Mouse (Mus musculus) forebrain, embryonic 11.5 days (tissue): ENCODE measurements at regions not wholly inside any gene's neighbourhood (a gene's known extent, or its start where the extent isn't known, plus 50 kb on each side); places are given as distances from the start of the nearest gene placed in this dataset.

Experiments
- ATAC-seq: fragments of 200-750 bp; cut with Nextera tagmentation; replicated peaks from 2 replicates; pipeline ENCODE4 v1.8.0; 2017; ENCODE audit warnings: moderate TSS enrichment; ENCODE audit not compliant: low FRiP score
- DNase-seq: peaks from one replicate; pipeline ENCODE4 v3.0.0-alpha.2; 2017; ENCODE audit warnings: low spot score
- H3K27ac ChIP-seq: fragments of 300-500 bp; sonication (generic); 2 replicates; pipeline ENCODE4 v1.5.1; 2014; ENCODE audit warnings: low read depth, low read length
- H3K27me3 ChIP-seq: fragments of 300-500 bp; sonication (generic); 2 replicates; pipeline ENCODE4 v1.6.1; 2014; ENCODE audit warnings: mild to moderate bottlenecking, low read length, mixed read lengths; ENCODE audit not compliant: control insufficient read depth, insufficient read depth
- H3K36me3 ChIP-seq: fragments of 300-500 bp; sonication (generic); 2 replicates; pipeline ENCODE4 v1.6.1; 2014; ENCODE audit warnings: mild to moderate bottlenecking, low read length, moderate library complexity, mixed read lengths; ENCODE audit not compliant: control insufficient read depth, insufficient read depth
- H3K4me1 ChIP-seq: fragments of 300-500 bp; sonication (generic); replicated peaks from 2 replicates; pipeline ENCODE4 v1.6.1; 2014; ENCODE audit warnings: low read length, mixed read lengths; ENCODE audit not compliant: control insufficient read depth, insufficient read depth
- H3K4me2 ChIP-seq: fragments of 300-500 bp; sonication (generic); 2 replicates; pipeline ENCODE4 v1.6.1; 2014; ENCODE audit warnings: low read depth, mild to moderate bottlenecking, low read length, moderate library complexity, mixed read lengths; ENCODE audit not compliant: severe bottlenecking
- H3K4me3 ChIP-seq: fragments of 300-500 bp; sonication (generic); 2 replicates; pipeline ENCODE4 v1.5.1; 2014; ENCODE audit warnings: low read depth, low read length
- H3K9ac ChIP-seq: fragments of 300-500 bp; sonication (generic); 2 replicates; pipeline ENCODE4 v1.6.1; 2014; ENCODE audit warnings: low read length
- H3K9me3 ChIP-seq: fragments of 300-500 bp; sonication (generic); 2 replicates; pipeline ENCODE4 v1.6.1; 2016; ENCODE audit warnings: low read length, mixed read lengths; ENCODE audit not compliant: control insufficient read depth
- WGBS: fragments of 180-500 bp; shearing (Covaris S2); extraction: QIAGEN DNeasy Blood & Tissue Kit; methylation state at CpG from one replicate; pipeline ENCODE4 v1.1.7; 2014; 5-methylcytosine and 5-hydroxymethylcytosine counted together

DNA sequence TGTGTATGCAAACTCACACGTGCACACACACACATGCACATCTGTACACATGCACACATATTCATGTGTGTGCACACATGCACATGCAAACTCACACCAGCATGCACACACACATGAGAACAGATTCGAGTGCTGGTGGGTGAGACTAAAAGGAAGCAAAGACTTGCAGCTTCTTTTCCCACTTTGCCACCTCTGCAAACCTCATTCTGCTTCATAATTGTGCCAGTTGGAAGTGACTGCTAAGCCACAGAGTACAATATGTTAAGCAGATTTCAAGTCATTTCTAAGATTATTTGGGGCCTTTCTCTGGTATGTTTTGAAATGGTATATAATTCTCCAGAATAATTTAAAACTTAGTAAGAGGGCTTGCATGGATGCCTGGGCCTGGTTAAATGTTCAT, 157.4 kb downstream of the Ankrd50 start:
- Histone ChIP-seq H3K27ac (no peak overlapping the region), H3K4me1 (0 out of 2 replicates have a peak, but pooled peaks cover 3% of the 10 kb centered on the region), H3K27me3 (no peaks in the 10 kb centered on the region), H3K4me3 (no peak overlapping the region), H3K36me3 (no peaks in the 10 kb centered on the region), H3K4me2 (no peak overlapping the region), H3K9me3 (no peaks in the 10 kb centered on the region), H3K9ac (no peak overlapping the region)
- WGBS: 89% methylated on average over 2 of the region's 2 CpGs
- ATAC-seq (no peak), DNase-seq (no peak)

DNA sequence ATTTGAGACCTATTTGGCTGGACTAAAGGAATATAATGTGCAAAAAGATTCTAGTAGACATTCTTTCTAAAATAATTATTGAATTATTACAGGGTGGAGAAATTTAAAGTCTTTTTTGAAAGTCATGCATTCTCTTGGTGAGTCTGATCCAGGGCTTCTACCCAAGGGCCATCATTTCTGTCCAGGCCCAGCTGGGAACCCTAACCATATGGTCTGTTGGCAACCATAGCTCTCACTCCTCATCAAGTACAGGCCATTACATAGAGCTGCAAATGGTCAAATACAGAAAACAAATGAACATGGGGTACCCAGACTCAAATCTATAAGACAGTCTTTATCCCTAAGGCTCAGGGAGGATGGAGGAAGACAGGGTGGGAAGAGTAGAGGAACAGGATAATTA, 158.4 kb downstream of the Ankrd50 start:
- no peaks in the 10 kb centered on the region for H3K36me3 ChIP-seq
- no peak overlapping the region for H3K4me3 ChIP-seq
- H3K9me3 ChIP-seq: no peaks in the 10 kb centered on the region
- 0 out of 2 replicates have a peak, but pooled peaks cover 3% of the 10 kb centered on the region for H3K4me1 ChIP-seq
- no peak overlapping the region for H3K27ac ChIP-seq
- H3K9ac ChIP-seq: no peak overlapping the region
- H3K4me2 ChIP-seq: no peak overlapping the region
- H3K27me3 ChIP-seq: no peaks in the 10 kb centered on the region
- no peak for DNase-seq
- ATAC-seq: no peak

DNA sequence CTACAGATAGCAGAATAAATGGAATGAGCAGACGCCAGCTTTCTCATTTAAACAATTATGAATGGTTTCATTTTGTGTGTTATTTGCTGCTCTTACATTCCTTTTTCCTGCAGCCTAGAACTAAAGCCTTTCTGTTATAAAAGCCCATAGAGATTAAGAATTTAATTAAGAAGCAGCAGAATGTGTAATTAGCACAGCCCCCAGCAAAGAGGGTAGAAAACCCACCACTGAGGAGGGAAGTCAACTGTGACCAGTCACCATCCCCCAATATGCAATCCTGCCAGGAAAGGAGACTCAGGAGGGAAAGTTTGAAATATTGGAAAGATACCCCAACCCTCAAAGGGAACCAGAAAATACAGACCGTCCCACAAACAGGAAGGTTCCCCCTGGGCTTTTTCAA, 160.0 kb downstream of the Ankrd50 start:
- no peak overlapping the region for H3K4me3 ChIP-seq
- no peaks in the 10 kb centered on the region for H3K9me3 ChIP-seq
- no peak overlapping the region for H3K9ac ChIP-seq
- no peaks in the 10 kb centered on the region for H3K27me3 ChIP-seq
- DNase-seq (no peak), ATAC-seq (no peak)
- no peaks in the 10 kb centered on the region for H3K36me3 ChIP-seq
- no peak overlapping the region for H3K27ac ChIP-seq
- H3K4me1 ChIP-seq: 0 out of 2 replicates have a peak, but pooled peaks cover 3% of the 10 kb centered on the region
- no peak overlapping the region for H3K4me2 ChIP-seq
- 50% methylated on average over 2 of the region's 2 CpGs for WGBS

DNA sequence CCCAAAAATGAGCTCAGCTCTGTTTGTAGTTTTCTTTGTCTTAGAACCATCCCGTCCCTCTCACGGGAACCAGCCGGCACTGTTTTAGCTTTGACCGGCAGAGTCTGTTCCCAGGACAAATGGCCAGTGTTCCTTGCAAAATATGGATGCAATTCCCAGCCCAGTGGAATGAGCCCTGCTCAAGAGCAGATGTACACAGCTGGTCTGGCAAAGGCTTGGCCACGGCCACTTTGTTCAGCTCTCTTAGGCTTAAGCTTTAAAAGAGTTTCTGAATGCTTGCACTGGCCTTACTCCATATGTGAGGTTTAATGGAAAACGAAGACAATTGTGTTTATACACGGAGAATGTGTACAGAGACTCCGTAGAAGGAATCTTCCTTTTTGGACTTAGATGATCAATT, 162.2 kb downstream of the Ankrd50 start:
- no peak overlapping the region for H3K27ac ChIP-seq
- H3K4me1 ChIP-seq: 0 out of 2 replicates have a peak, but pooled peaks cover 3% of the 10 kb centered on the region
- H3K9me3 ChIP-seq: no peaks in the 10 kb centered on the region
- no peak overlapping the region for H3K9ac ChIP-seq
- no peak overlapping the region for H3K4me2 ChIP-seq
- no peak overlapping the region for H3K4me3 ChIP-seq
- no peaks in the 10 kb centered on the region for H3K27me3 ChIP-seq
- no peak for DNase-seq
- no peaks in the 10 kb centered on the region for H3K36me3 ChIP-seq
- ATAC-seq: no peak
- WGBS: 61% methylated on average over 8 of the region's 8 CpGs

DNA sequence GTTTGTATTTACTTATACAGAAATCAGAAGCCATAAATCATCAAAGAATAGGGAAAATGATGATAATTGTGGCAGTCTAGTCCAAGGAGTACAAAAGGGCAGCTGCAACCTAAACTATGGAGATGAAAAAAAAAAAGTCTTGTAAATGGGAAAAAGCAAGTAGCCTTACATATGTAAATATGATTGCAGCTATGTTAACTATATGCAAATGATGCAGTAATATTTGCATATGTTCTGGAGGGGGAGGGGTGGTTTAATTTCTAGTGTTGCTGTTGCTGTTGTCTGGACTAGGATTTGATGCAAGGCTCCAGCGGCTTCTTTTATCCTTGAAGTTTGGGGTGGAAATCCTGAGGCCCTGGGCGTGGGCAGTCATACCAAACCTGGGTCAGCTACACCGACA, 163.0 kb downstream of the Ankrd50 start:
- Histone ChIP-seq H3K4me3 (no peak overlapping the region), H3K9me3 (no peaks in the 10 kb centered on the region), H3K9ac (no peak overlapping the region), H3K27ac (no peak overlapping the region), H3K4me2 (no peak overlapping the region), H3K36me3 (no peaks in the 10 kb centered on the region), H3K27me3 (no peaks in the 10 kb centered on the region), H3K4me1 (0 out of 2 replicates have a peak, but pooled peaks cover 3% of the 10 kb centered on the region)
- DNase-seq (no peak), ATAC-seq (no peak)
- WGBS: 81% methylated on average over 3 of the region's 3 CpGs

DNA sequence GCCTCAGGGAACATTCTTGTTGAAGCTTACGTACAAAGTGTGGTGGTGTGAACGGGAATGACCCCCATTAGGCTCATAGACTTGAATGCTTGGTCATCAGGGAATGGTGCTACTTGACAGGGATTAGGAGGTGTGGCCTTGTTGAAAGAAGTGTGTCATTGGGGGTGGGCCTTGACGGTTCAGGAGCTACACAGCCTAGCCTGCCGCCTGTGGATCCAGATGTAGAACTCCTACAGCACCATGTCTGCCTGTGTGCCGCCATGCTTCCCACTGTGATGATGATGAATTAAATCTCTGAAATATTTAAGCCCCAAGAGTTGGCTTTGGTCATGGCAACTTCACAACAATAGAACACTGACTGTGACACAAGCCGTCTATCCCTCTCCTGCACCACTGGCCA, 163.6 kb downstream of the Ankrd50 start:
- no peak overlapping the region for H3K9ac ChIP-seq
- WGBS: 88% methylated on average over 6 of the region's 6 CpGs
- ATAC-seq (no peak), DNase-seq (no peak)
- H3K27ac ChIP-seq: no peak overlapping the region
- no peaks in the 10 kb centered on the region for H3K36me3 ChIP-seq
- no peak overlapping the region for H3K4me2 ChIP-seq
- no peaks in the 10 kb centered on the region for H3K9me3 ChIP-seq
- H3K4me3 ChIP-seq: no peak overlapping the region
- no peaks in the 10 kb centered on the region for H3K27me3 ChIP-seq
- H3K4me1 ChIP-seq: 0 out of 2 replicates have a peak, but pooled peaks cover 3% of the 10 kb centered on the region

DNA sequence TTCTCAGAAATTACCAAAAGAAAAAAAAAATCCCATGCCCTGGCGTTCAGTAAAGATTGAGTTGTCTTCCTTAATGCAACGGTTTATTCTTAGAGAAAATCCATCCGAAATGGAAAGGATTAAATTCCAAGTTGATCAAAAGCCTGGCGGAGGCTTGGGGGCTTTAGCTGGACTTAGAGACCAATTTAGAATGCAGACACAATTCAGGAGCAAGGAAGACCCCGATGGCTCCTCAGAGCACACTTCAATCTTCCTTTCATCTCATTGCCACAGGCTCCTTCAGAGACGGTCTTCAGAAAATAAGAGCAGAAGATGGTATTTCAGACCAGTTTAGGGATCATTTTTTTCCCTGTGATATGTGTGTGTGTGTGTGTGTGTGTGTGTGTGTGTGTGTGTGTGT, 171.8 kb downstream of the Ankrd50 start:
- H3K4me1 ChIP-seq: no peaks in the 10 kb centered on the region
- H3K4me3 ChIP-seq: no peak overlapping the region
- H3K27me3 ChIP-seq: no peaks in the 10 kb centered on the region
- no peak overlapping the region for H3K27ac ChIP-seq
- no peaks in the 10 kb centered on the region for H3K9me3 ChIP-seq
- WGBS: 45% methylated on average over 6 of the region's 6 CpGs
- no peak overlapping the region for H3K9ac ChIP-seq
- DNase-seq (no peak), ATAC-seq (no peak)
- H3K36me3 ChIP-seq: no peaks in the 10 kb centered on the region
- no peak overlapping the region for H3K4me2 ChIP-seq

DNA sequence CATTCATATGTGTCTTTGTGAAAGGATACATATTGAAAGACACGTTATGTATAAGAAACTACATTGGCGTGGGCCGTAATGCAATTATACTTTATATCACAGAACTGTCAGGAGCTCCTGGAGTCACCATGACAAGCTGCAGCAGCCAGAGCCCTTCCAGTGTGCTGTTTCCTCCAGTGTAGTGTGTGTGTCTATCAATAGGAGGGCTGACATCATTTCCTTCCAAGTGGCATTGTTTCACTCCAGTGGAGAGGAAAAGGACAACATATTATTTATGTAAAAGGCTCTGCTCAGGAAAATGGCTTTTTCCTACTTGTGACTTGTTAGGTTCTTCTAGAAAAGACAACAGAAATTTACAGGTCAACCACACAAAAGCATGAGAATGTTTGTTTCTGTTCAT, 172.5 kb downstream of the Ankrd50 start:
- WGBS: 69% methylated on average over 3 of the region's 3 CpGs
- DNase-seq: no peak

DNA sequence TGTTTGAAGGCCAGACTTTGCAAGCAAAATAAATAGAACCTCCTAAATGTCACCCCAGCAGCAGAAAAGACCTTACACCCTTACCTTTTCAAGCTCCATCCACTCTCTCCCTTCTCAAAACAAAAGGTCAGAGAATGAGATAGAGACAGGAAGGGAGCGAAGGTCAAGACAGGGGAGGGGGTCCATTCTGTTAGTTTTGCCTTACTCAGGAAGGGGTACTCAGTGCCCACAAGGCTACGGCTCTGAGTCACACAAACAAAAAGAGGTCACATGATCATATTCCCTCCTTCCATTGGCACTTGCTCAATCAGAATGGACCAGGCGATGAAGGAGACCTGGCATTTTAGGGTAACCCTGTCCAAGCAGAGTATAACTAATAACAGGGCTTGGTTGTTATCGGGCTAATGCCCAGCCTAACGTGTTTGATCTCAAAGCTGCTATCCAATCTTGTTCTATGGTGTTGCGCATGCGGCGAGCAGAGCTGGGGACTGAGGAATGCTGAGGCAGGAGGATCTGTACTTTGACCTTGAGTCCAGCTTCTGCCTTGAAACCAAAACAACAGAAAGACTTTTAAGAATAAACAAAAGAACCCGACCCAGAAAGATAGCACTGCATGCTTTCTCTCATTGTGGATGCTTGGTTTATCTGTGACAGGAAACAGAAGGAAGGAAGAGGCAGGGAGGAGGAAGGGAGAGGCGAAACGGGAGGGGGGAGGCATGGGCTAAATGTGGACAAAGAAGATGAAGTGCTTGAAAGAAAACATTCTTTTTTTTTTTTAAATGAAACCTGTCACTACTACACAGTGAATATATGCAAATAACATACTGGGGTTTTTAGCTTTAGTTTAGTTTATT, 184.5 kb downstream of the Ankrd50 start:
- H3K4me1 ChIP-seq: no peaks in the 10 kb centered on the region
- ATAC-seq (no peak), DNase-seq (no peak)
- no peak overlapping the region for H3K4me2 ChIP-seq
- no peaks in the 10 kb centered on the region for H3K36me3 ChIP-seq
- no peak overlapping the region for H3K4me3 ChIP-seq
- H3K27ac ChIP-seq: no peak overlapping the region
- H3K9ac ChIP-seq: no peak overlapping the region
- 81% methylated on average over 11 of the region's 11 CpGs for WGBS
- no peaks in the 10 kb centered on the region for H3K27me3 ChIP-seq
- no peaks in the 10 kb centered on the region for H3K9me3 ChIP-seq

More for the DNA sequence above, 172.5 kb downstream of the Ankrd50 start:
- Histone ChIP-seq H3K27ac (no peak overlapping the region), H3K9ac (no peak overlapping the region), H3K27me3 (no peaks in the 10 kb centered on the region), H3K4me3 (no peak overlapping the region), H3K4me1 (no peaks in the 10 kb centered on the region), H3K9me3 (no peaks in the 10 kb centered on the region), H3K36me3 (no peaks in the 10 kb centered on the region), H3K4me2 (no peak overlapping the region)
- ATAC-seq: no peak
